Mouse (Mus musculus) c-Kit-positive CD71-positive TER-119-positive erythroid progenitor cells, embryonic 14.5 days (primary cell): ENCODE results near the gene Akap6.

ENCODE experiments used
- DNase-seq: peaks from one replicate; pipeline ENCODE4 v3.0.0-alpha.2; 2013; ENCODE audit warnings: low spot score

Akap6 gene

DNA sequence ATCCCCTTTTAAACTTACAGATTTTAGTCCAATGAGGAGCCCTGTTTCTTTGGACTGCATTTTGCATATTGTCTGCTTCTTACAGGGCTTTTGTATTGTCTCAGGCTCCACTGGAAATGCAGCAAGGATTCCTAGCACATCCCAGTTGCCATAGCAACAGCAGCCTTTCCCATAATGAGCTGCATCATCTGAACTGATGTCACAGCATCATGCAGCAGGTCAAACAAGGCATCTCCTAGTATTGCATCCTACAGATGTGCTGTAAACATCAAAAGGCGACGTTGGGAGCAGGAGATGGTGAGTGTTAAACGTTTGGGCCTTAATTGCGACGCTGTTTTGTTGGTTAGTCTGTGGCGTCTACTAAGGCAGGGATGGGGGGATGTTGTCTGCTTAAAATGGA is at the start of gene Akap6:
TSS of gene Akap6 (plus strand) at position 238 of the 400 bp plus-strand sequence.
- no peak for DNase-seq

DNA sequence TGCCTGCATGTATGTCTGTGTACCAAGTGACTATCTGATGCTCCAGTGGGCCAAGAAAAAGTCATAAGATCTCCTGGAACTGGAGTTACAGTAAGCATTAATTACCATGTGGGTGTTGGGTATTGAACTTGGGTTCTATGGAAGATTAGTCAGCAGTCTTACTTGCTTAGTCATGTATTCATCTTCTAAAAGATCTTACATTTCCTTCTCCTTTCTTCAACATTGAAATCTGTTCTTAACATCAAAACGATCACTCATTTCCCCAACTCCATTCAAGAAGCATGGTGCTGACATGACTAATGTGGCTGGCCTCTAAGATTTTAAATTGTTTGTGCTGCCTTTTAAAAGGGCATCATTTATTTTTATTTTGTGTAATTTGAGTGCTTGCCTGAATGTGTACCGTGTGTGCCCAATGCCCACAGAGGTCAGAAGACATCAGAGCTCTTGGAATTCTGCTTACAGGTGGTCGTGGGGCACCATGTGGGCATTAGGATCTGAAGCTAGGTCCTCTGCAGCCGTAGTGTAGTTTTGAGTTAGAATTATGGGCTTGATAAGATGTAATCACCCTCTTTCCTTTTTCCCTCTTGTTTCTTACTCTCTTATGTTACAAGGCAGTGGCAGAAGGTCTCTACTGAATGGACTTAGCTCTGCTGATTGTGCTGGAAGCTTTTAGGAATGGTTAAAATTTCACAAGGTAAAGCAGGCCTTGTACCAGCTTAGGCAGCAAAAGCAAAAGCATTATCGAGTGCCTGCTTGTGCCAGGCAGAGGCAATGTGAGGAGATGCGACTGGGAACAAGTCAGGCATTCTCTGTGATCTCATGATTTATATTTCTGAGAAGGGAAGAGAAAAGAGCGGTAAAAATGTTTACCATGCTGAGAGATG is 36.0 kb upstream of the Akap6 start:
- DNase-seq, result no peak

DNA sequence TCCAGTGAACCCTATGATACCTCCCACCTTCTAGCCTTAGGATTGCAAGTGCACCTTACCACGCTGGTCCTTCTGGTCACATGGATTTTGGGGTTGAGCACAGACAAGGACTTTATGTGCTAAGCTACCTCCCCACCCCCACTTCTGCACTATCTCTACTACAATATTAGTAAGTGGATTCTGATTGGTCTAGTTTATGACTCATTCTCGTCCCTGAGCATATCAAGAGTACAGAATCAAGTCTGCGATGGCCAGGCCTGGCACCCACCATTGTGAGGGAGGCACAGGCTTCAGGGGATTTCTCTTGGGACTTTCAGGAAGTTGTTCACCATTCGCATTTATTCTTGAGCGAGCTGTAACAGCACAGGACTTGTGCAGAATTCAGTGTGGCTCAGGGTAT is 34.2 kb upstream of the Akap6 start:
- DNase-seq, result no peak

DNA sequence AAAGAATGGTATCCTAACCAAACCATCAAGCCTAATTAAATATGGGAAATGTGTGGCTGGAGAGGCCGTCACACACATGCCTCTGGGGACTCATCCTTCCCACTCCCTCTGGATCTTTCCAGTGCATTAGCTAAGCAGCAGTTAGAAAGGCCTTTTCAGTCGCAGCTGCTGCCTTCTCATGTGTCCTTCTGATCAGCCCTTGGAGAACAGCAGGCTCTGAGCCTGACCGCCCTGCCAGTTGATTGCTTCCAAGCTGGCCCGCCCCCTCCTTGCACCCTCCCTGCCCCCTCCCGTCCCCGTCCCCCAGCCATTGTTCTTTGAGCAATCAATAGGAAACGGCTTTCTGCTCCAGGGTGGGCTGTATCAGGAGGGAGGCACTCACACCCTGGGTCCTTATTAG is 27.7 kb upstream of the Akap6 start:
- DNase-seq, result no peak

DNA sequence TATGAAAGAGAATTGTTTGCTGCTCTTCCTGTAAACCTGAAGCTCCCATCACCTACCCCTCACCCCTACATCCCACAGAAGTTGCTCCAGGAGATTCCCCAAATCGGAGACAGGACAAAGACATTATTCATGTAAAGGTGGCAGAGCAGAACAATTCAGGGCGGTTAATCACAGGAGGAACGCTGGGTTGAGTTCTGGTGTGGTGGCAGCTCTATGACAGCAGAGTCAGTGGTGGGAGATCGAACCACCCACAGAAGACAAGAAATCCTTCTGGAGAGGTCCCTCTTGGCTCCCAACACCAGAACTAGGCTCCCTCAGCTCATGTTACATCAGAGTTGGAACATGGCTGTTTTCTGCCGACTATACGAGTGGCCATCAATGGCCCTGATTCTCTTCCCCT is 27.2 kb upstream of the Akap6 start:
- no peak for DNase-seq

DNA sequence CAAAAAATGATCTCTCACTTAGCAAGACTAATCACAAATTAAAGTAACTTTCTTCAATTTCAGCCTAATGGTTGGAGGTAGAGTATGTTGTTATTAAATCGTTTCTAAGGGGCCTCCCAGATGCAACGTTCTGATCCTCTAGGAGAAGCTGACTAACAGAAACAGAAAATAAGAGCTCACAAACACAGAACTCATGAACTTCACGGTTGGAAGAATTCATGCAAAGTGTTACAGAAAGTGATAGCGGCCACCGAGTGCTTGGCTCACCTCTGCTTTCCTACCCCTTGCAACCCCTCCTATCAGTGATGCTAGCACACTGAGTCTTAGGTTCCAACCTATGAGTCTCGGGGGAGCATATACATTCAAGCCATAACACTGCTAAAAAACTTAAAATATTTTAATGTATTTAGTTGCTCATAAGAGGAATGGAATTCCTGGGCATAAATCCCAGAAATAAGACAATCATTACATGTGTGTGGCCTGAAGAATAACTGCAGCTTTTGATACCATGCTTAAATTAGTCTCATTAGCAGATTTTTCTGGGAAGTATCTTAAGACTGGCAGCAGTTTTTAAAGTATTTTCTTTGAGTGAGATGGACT is 25.7 kb upstream of the Akap6 start:
- no peak for DNase-seq

DNA sequence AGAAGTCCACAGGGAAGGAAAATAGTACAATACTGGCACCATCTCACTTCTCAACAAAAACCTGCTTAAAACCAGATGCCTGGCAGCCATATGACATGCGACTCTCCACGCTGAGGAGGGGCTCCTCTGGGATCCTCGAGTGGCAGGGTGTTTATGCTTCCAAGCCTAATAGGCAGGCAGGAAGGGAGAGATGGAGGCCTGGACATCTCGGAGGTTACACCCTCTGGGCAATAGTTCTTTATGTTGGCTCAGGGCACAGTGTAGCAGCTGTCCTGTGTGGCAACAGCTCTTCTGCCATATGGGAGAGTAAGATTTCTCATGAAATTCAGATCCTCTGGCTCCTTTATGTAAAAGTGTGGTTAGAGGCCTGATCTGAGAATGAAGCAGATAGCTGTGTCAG is 24.2 kb upstream of the Akap6 start:
- DNase-seq, result no peak

DNA sequence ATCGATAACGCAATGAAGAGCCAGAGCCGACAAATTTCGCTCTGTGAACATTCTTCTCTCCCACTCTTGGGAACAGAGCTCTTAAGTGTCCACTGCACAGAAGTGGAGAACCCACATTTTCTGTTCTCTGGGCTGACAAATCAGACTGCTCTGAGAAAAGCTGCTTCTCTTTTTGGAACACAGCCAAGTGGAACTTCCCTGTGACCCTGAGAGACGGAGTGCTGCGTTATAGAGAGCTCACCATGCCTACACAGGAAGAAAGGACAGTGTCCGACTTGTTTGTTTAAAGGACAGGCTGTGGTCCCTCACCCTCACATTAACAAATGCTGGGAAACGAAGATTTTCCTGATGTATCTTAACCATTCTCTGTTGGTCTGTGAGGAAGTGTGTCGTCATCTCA is 11.8 kb upstream of the Akap6 start:
- DNase-seq, result no peak

DNA sequence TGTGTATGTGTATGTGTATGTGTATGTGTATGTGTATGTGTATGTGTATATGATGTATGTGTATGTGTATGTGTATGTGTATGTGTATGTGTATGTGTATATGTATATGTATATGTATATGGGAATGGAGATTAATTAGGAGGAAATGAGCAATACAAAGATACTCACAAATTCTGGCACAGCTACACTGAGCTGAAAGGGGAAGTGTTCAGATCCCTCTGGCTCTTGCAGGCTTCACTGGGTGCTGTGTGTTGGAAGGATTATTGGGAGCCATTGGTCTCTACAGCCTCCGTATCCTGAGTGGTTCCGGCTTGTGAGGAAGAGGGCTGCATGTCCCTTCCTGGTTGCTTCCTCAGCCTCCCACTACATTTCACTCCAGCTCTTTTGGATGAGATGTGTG is 10.5 kb upstream of the Akap6 start:
- no peak for DNase-seq

DNA sequence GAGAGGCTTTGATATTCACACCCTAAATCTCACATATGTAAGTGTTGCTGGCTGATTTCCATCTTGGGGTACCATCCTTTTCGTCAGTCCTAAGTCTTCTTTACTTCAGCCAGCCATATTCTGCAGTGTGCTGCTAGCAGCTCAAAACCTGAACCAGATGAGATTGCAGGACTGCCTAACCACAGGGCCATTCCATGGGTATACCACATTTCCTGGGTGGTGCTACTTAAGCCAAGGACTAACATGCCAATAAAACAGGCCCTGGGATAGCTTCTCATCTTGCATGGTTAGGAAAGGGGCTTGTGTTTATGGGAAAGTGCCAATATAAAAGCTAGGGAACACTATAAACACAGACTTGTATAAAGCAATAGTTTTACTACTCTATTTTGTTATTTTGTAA is 7.6 kb upstream of the Akap6 start:
- no peak for DNase-seq

DNA sequence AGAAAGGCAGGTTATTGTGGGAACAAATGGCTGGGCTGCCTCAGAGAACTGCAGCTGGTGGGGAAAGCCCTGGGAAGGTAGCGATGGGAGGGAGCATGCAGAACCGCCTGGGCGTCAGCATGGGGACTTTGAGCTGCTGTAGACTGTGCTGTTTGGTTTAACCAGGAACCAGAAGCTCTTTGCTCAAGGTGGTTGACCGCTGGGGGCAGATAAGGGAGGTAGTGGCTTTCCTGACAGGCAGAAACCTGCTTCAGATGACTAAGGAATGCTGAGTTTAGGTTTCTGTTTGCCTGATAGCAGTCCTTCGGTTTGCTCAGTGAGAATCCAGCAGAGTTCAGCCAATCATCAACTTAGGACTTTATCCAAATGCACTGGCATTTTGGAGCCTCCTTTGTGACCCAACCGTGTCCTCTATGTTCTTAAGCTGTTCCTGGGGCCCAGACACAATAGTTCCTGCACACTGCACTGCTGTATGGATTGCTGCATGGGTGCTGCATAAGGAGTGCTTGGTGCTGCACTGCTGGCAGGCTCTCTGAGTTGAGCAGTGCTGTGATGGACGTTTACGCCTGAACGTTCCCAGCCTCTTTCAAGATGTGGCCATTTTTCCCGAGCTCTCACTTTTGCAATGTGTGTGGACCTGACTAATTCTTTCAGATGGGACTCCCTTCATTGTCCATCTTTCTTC is 6.8 kb upstream of the Akap6 start:
- peak; percentile 24 for DNase-seq

DNA sequence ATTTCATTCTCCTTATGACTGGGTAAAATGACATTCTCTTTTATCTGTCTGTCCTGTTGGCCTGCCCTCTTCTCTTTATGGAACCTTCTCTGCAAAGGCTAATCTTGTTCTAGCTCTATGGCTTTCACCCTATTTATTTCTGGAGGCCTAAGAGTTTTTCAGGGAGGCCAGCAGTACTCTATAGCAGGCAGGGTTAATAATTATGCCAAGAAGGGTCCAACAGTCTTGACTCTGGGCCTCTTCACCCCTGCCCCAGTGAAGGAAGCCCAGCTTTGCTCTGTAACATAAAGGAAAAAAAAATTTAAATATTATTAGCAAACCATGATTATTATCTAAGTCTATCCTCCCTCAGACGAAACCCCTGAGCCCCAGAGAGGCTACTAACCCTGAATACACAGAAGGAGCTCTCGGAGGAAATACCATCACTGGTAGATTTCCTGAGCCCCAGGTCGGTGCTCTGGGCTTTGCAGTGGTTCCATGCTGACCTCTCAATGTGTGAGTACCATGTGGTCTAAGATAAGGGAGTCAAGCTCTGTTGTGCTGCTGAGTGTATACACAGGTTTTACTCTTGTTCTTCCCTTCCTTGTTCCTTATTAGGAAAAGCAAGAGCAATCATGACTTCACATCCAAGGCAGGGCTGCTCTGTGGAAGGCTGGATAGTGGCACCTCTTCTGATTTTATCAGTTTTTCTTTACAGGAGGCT is 1.6 kb upstream of the Akap6 start:
- DNase-seq, result no peak

DNA sequence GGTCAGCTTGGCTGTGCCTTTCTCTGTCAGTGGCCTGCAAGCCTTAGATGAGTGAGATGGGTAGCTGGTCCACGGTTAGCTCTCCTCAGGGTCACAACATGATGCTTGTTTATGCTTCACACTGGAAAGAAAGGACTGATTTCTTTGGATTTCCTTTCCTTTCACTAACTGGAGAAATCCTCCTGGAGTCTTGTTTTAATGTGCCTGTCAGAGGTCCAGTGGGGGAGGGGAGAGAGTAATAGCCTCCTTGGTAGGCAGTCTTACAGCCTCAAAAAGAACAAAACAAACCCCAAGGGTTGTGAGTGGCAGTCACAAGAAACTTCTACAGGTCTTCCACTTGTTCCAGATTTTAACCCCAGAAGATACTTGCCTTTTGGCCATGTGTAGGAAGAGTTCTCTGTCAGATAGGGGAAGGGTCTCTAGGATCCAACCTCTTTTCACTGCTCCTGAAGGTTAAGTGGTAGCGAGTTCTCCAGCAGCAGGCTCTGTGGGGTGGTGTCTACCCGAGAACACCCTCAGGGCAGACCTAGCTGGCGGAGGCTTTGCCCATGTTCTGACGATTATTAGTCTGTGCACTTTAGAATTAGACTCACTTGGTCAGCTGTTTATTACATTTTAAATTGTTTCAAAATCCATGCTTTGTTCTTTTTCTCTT is 780 bp upstream of the Akap6 start:
- no peak for DNase-seq

DNA sequence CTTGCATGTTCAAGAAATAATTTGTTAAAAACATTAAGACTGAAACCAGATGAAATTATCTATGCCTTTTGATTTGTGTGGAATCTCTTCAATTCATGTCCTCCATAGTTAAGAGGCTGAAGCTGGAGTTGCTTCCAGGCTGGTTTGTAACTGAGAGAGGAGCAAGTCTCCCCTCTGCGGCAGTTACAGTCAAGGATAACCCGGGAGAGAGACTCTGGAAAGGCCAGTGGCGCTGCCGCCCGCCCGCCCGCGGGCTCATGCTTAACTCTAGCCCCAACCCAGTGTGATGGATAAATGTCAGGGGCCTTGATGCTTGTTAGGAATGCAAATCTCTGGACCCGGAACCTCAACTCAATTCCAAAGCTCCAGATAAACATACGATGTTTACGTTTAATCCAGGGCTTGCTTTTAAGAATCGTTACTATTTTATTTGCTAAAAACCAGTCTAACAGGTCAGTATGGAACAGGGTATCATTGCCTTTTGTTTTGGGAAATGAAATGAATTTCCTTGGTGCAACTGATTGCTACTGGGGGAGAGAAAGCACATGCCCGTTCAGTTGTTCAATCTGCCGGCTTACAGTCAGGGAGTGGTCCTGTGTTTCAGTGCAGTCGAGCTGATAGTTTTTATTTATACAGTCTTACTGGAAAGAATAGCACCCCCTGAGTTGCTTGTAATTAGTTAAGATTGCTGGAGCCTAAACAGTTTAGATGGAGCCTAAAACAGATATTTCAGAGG is 946 bp downstream of the Akap6 start:
- DNase-seq, result no peak

DNA sequence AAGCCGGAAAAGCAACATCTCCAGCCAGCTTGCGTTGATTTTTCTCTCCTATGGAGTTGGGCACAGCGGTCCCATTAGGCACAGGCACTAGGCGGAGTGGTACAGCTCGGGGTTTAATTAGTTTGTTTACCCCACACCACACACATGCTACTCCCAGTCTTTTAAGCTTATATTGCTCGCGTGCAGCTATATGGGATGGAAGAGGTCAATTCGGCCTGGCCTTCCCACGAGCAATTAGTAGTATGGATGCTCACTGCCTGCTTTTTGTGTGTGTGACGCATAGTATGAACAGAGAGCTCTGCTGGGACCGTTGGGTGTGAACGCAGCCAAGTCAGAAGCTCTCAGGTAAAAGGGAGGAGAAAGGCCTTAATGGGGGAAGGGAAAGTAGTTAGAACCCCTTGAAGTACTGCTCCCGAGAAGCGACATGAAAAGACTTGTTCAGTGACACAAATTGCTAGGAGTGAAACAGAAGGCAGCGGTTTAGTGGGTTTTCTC is 1.6 kb downstream of the Akap6 start:
- no peak for DNase-seq

DNA sequence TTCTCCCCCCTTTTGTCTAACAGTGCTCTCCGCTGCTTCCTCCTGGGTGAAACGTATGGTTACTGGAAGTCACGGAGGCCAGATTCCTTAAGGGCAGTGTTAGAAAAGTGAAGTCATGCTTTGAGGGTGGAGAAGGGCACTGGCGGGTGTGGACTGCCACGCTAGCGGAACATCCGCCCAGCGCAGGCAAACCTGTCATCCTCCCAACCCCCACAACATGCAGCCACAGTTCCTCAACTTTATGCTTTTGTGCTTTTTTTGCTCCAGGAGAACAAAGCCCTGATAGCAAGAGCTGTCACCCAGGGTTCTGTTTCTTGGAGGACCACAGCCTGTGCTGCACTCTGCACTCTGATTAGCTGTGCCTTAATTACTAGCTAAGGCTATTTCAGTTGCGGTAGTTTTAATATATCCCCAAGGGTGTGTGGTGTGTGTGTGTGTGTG is 2.0 kb downstream of the Akap6 start:
- DNase-seq, result no peak

DNA sequence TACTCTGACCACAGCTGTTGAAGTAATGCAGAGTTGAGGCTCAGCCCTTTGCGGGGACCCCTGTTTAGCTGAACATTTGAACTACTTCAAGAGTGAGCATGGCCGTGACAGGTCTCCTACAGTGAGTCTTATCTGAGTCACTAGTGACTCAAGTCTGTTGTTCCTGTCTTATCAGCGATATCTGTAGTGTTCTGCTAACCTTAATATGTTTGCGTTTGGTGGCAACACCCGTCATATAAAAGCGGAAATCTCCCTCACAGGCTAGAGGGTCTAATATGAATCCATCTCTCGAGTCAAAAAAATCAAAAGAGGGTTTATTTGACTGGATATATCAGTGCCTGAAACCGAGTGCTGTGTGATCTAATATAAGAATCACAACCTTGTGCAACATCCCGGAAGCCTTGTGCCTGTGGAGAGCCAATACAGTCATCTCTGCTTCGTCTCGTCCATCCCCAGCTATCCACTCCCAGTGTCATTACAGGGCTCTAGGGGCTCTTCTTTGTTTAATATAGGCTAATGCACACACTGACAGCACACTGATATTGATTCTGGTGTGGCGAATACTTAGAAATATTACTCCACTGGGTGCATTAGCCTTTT is 3.3 kb downstream of the Akap6 start:
- no peak for DNase-seq

DNA sequence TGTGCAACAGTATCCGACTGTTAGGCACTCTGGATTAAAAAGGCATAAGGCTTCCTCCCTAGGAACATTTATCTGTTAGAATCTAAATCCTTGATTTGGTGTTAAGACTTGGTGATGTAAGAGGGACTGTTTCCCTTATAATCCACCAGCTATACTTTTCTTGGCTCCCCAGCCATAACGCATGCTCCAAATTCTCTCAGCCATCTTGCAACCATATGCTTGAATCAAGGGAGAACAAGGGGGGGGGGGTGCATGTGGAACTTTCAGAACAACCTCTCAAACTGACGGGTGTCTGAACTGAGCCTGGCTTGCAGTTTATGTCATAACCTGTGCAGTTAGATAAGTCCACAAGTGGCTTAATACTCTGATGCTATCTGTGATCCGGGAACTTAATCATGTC is 4.9 kb downstream of the Akap6 start:
- DNase-seq, result no peak

DNA sequence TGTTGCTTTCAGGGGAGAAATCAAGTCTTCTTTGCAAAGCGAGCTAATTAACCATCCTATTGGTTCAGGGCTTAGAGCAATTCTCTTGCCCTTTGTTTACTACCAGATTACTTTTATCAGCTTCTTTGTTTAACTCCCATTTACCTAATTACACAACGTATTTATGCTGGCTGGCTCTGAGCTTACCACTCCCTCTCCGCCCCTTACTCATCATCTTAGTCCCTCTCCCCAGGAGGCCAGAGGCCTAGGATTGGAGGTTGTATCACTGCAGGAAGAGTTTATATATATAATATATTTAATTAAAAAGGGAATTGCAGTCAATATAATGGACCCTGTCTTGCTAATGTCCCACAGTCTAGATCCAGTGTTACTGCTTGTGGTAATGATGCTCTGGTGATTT is 5.6 kb downstream of the Akap6 start:
- DNase-seq, result no peak

DNA sequence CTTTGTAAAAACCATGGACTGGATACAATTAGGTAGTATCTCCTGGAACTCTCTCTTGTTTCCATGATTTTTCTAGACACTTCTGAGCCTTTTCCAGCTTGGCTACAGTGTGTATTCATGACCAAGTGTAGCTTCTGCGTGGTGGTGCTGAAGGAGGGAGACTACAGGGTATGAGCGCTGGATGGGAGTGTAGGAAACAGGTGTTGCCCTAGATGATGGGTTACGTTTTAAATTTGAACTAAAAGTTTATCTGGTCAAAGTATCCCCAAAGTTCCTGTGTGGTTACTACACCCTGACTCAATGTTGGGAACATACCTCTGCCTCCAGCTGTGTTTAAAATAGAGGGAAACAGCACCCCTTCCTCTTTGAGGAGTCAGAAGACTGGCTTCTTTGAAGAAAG is 12.2 kb downstream of the Akap6 start:
- no peak for DNase-seq
